Mouse (Mus musculus): ENCODE measurements around the gene Esr1.

DNA sequence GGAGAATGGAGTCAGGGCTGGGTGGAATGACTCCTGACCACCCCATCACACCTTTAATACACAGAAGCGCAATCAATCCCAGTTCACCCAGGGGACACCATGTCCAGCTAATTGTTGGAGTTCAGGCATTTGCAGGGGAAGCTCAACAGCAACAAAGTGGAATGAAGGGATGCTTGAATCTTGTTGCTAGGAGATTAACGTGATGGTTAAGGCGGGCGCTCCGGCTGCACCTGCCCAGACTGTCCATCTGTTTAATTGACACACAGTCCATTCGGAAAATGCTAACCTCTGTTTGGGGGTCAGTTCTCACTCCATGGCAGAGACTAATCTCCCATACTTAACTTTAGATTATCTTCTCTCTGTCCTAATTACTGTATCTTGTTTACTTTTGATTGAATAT lies 114.7 kb downstream of the Esr1 start:
- TF ChIP-seq CTCF (IDR thresholded peaks at IDR 0.05; ENCODE audit: control insufficient read depth, insufficient read depth, insufficient read length) (no peak), CEBPB (IDR thresholded peaks at IDR 0.05; ENCODE audit: low read depth) (no peak), USF1 (IDR thresholded peaks at IDR 0.05; ENCODE audit: low read depth) (no peak), MYOG (IDR thresholded peaks at IDR 0.05; ENCODE audit: control insufficient read depth, extremely low read depth, insufficient read length) (no peak), MAX (IDR thresholded peaks at IDR 0.05) (no peak), FOSL1 (IDR thresholded peaks at IDR 0.05; ENCODE audit: insufficient read depth, low read length, poor library complexity, severe bottlenecking) (no peak), MYOD1 (IDR thresholded peaks at IDR 0.05; ENCODE audit: control insufficient read depth, insufficient read length, low read depth) (no peak)
